Comparison of ENCODE assay signal across 17 mouse cellular contexts in the genomic region with DNA sequence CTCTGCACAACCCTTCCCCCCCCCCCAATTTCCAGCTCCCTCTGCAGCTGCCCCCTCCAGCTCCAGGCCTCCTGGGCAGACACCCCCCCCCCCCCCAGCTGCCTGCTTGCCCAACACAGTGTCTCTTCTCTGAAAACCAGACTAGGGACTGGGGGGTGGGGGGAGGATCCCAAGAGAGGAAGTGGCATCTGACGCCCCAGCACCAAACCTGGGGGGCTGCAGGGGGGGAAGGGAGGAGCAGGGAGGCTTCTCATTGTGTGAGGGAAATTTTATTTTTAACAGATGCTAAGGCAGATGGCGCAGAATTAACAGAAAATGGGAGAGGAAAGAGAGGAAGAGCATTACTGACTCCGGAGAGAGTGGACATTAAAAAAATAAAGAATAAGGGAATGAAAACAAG.
DNase-seq lines count a peak whose midpoint lies in the region; ATAC-seq and TF ChIP-seq lines count a peak whose summit lies in the region.
"Had no signal": no experiment of that assay in that cellular context is flagged by ENCODE, and none has a peak within 500 bp of the region (broad histone marks: within the 10 kb centered on the region; RNA-seq: fewer than 3 reads in every experiment).

No protein-coding gene starts in this region.

- H3K36me3 ChIP-seq in midbrain, embryonic 10.5 days, result no peaks in the 10 kb centered on the region
- no peaks in the 10 kb centered on the region for H3K36me3 ChIP-seq in midbrain, embryonic 16.5 days (ENCODE audit: control insufficient read depth, insufficient read depth, low read length)
- H3K36me3 ChIP-seq in ES-Bruce4 (ENCODE audit: control insufficient read depth, insufficient read depth, low read length, poor library complexity, severe bottlenecking), result no peaks in the 10 kb centered on the region
- no peaks in the 10 kb centered on the region for H3K36me3 ChIP-seq in forebrain, embryonic 14.5 days (ENCODE audit: control insufficient read depth, insufficient read depth, low read length)
- H3K36me3 ChIP-seq in neural tube, embryonic 12.5 days, result no peaks in the 10 kb centered on the region
- H3K36me3 ChIP-seq in embryonic facial prominence, embryonic 10.5 days (replicated peaks), result no peaks in the 10 kb centered on the region

- no peak for TF ChIP-seq CTCF in ES-Bruce4 (IDR thresholded peaks at IDR 0.05; ENCODE audit: low read depth, low read length)

- TF ChIP-seq EP300 in ES-Bruce4 (IDR thresholded peaks at IDR 0.05; ENCODE audit: insufficient read depth, low read depth, low read length), result 0 out of 2 replicates have a peak, but pooled peaks have one; percentile 1

- peaks cover 100% of the 10 kb centered on the region for H3K27me3 ChIP-seq in midbrain, embryonic 10.5 days (ENCODE audit: low read depth, poor library complexity, severe bottlenecking)
- H3K27me3 ChIP-seq in midbrain, embryonic 16.5 days (ENCODE audit: control insufficient read depth, insufficient read depth, low read depth, low read length), result peaks cover 14% of the 10 kb centered on the region
- H3K27me3 ChIP-seq in ES-Bruce4 (ENCODE audit: control insufficient read depth, insufficient read depth, low read length, poor library complexity, severe bottlenecking), result no peaks in the 10 kb centered on the region
- H3K27me3 ChIP-seq in forebrain, embryonic 14.5 days (replicated peaks; ENCODE audit: control insufficient read depth, insufficient read depth, low read length), result peaks cover 40% of the 10 kb centered on the region
- peaks cover 42% of the 10 kb centered on the region for H3K27me3 ChIP-seq in neural tube, embryonic 12.5 days (replicated peaks)
- H3K27me3 ChIP-seq in embryonic facial prominence, embryonic 10.5 days (replicated peaks; ENCODE audit: low read depth, poor library complexity, severe bottlenecking), result peaks cover 99% of the 10 kb centered on the region

- H3K4me1 ChIP-seq in midbrain, embryonic 10.5 days, result peaks cover 49% of the 10 kb centered on the region
- peaks cover 15% of the 10 kb centered on the region for H3K4me1 ChIP-seq in midbrain, embryonic 16.5 days (ENCODE audit: control insufficient read depth, insufficient read depth, low read length)
- H3K4me1 ChIP-seq in ES-Bruce4 (ENCODE audit: control insufficient read depth, insufficient read depth, low read length), result peaks cover 6% of the 10 kb centered on the region
- H3K4me1 ChIP-seq in forebrain, embryonic 14.5 days (ENCODE audit: control insufficient read depth, insufficient read depth, low read length), result peaks cover 10% of the 10 kb centered on the region
- H3K4me1 ChIP-seq in neural tube, embryonic 12.5 days, result peaks cover 36% of the 10 kb centered on the region
- H3K4me1 ChIP-seq in embryonic facial prominence, embryonic 10.5 days, result peaks cover 34% of the 10 kb centered on the region

- H3K9me3 ChIP-seq in midbrain, embryonic 10.5 days (replicated peaks), result no peaks in the 10 kb centered on the region
- no peaks in the 10 kb centered on the region for H3K9me3 ChIP-seq in midbrain, embryonic 16.5 days (replicated peaks; ENCODE audit: control insufficient read depth, low read length, poor library complexity, severe bottlenecking)
- H3K9me3 ChIP-seq in ES-Bruce4 (replicated peaks; ENCODE audit: control insufficient read depth, insufficient read depth, low read length, poor library complexity, severe bottlenecking), result no peaks in the 10 kb centered on the region
- no peaks in the 10 kb centered on the region for H3K9me3 ChIP-seq in forebrain, embryonic 14.5 days (replicated peaks; ENCODE audit: control insufficient read depth, low read length)
- H3K9me3 ChIP-seq in neural tube, embryonic 12.5 days, result no peaks in the 10 kb centered on the region
- no peaks in the 10 kb centered on the region for H3K9me3 ChIP-seq in embryonic facial prominence, embryonic 10.5 days
- H3K9me3 ChIP-seq: megakaryocyte, embryonic 14.5 days had no signal

- H3K9ac ChIP-seq in midbrain, embryonic 16.5 days (ENCODE audit: low read depth, low read length), result no peak overlapping the region
- peak overlapping the region; percentile 30 for H3K9ac ChIP-seq in ES-Bruce4 (ENCODE audit: low read depth, poor library complexity, severe bottlenecking)
- H3K9ac ChIP-seq in forebrain, embryonic 14.5 days (ENCODE audit: low read length), result no peak overlapping the region
- H3K9ac ChIP-seq in neural tube, embryonic 12.5 days, result no peak overlapping the region

- H3K4me3 ChIP-seq in midbrain, embryonic 10.5 days, result 0 out of 2 replicates have a peak overlapping the region, but pooled peaks have one; percentile 26
- no peak overlapping the region for H3K4me3 ChIP-seq in midbrain, embryonic 16.5 days (ENCODE audit: low read depth, low read length)
- H3K4me3 ChIP-seq in ES-Bruce4 (ENCODE audit: low read depth, low read length), result no peak overlapping the region
- H3K4me3 ChIP-seq in forebrain, embryonic 14.5 days (ENCODE audit: low read depth, low read length), result no peak overlapping the region; the same call in 1 of the 2 replicates
- no peak overlapping the region for H3K4me3 ChIP-seq in neural tube, embryonic 12.5 days
- no peak overlapping the region for H3K4me3 ChIP-seq in embryonic facial prominence, embryonic 10.5 days
- H3K4me3 ChIP-seq: megakaryocyte, embryonic 14.5 days; myocyte had no signal

- no peak for TF ChIP-seq POLR2A in ES-Bruce4 (IDR thresholded peaks at IDR 0.05; ENCODE audit: insufficient read depth, low read length)

- H3K27ac ChIP-seq in midbrain, embryonic 10.5 days (replicated peaks), result peak overlapping the region; percentile 80
- no peak overlapping the region for H3K27ac ChIP-seq in midbrain, embryonic 16.5 days (ENCODE audit: low read length)
- no peak overlapping the region for H3K27ac ChIP-seq in ES-Bruce4 (ENCODE audit: insufficient read depth, low read length)
- peak overlapping the region; percentile 68; the same call in 1 of the 2 replicates for H3K27ac ChIP-seq in forebrain, embryonic 14.5 days (ENCODE audit: low read depth, low read length)
- no peak overlapping the region for H3K27ac ChIP-seq in neural tube, embryonic 12.5 days
- no peak overlapping the region for H3K27ac ChIP-seq in embryonic facial prominence, embryonic 10.5 days (replicated peaks)
- H3K27ac ChIP-seq: kidney, postnatal 0 days had no signal

- DNase-seq in midbrain, embryonic 10.5 days (ENCODE audit: low spot score), result no peak
- peak; percentile 64 for DNase-seq in forebrain, embryonic 14.5 days (ENCODE audit: low spot score)
- no peak for DNase-seq in layer of hippocampus, adult 9-10 months (ENCODE audit: low spot score)
- no peak for DNase-seq in embryonic facial prominence, embryonic 10.5 days (ENCODE audit: low spot score)
- DNase-seq: adrenal gland, adult 8-10 months; gastrocnemius, postnatal 36 days; kidney, adult 11 months; lung, adult 18-20 months; thymus, postnatal 25 days had no signal

- no peak overlapping the region for H3K4me2 ChIP-seq in midbrain, embryonic 16.5 days (ENCODE audit: low read length)
- peak overlapping the region; percentile 20; the same call in 1 of the 2 replicates for H3K4me2 ChIP-seq in forebrain, embryonic 14.5 days (ENCODE audit: low read length)
- H3K4me2 ChIP-seq in neural tube, embryonic 12.5 days (replicated peaks), result peak overlapping the region; percentile 37
- H3K4me2 ChIP-seq: liver, embryonic 11.5 days had no signal

- WGBS in midbrain, embryonic 10.5 days, result 18% methylated on average over 3 of the region's 3 CpGs
- 14% methylated on average over 3 of the region's 3 CpGs for WGBS in midbrain, embryonic 16.5 days
- WGBS in forebrain, embryonic 14.5 days, result 6% methylated on average over 3 of the region's 3 CpGs
- WGBS in neural tube, embryonic 12.5 days, result 8% methylated on average over 3 of the region's 3 CpGs
- 8% methylated on average over 3 of the region's 3 CpGs for WGBS in embryonic facial prominence, embryonic 10.5 days

- no peak for ATAC-seq in midbrain, embryonic 16.5 days
- ATAC-seq in forebrain, embryonic 14.5 days, result peak; percentile 63
- no peak for ATAC-seq in neural tube, embryonic 12.5 days (ENCODE audit: low FRiP score, low read depth)
- ATAC-seq: Patski had no signal

Comparison
In these comparisons a context has a peak if more than half of its experiments do, and no peak if none do; other contexts are left out.
1. H3K27ac ChIP-seq: peak in midbrain, embryonic 10.5 days (single experiment) and forebrain, embryonic 14.5 days (single experiment); none in midbrain, embryonic 16.5 days (single experiment), ES-Bruce4 (single experiment), neural tube, embryonic 12.5 days (single experiment) and embryonic facial prominence, embryonic 10.5 days (single experiment).